Mouse (Mus musculus): ENCODE measurements around the gene Mbtps1.

Gene Mbtps1

GRCm38 (mm10) chr8:119557821-119558602 is 523 bp downstream of the Mbtps1 start:
- DNase-seq: no peak

DNA sequence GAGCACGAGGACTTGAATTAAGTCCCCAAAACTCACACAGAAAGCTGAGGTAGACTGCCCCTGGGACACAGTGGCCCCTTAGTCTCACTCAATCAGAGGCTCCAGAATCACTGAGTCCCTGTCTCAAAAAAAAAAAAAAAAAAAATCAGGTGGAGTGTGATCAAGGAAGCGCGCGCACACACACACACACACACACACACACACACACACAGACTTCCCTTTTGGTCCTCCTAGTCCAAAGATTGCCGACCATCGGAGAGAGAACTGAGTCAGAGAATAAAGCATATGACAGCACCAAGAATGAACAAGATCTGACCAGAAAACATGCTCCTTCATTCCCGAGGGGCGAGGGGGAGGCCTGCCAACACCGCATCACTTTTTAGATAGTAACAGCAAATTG is 1.4 kb downstream of the Mbtps1 start:
- DNase-seq: no peak

DNA sequence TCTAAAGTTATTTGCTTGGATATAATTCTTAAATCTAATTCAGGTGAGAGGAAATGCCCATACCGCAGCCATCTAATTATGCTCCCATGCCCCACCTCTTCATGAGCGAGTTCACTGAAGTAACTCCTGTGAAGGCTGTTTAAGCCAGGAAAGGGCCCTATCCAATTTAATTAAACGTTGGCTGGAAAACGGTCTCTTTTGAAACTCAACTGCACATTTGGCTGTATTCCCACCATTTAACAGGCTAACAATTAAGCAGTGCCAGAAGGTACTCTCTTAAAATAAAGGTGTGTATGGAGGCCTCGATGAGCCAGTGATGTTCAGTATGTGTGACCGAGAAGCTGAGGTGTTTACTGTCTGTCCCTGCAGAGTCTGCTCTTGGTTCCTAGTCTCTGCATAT is 2.7 kb downstream of the Mbtps1 start:
- DNase-seq: no peak

DNA sequence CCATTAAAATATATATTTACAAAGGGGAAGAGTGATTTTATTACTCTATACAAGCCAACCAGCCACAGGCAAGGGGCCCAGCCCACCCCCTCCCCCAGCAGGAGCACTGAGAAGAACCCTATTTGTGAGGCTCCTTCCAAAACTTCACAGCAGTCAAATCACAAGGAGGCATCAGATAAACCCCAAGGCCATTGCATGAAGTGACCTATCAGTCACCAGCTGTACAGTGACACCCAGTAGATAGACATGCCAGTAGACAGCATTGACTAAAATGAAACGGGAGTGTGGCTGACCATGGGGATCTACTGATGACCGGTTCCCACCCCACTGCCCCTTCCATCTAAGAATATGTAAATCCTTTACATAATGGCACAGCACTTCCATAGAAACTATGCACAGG is 5.6 kb downstream of the Mbtps1 start:
- DNase-seq: no peak

DNA sequence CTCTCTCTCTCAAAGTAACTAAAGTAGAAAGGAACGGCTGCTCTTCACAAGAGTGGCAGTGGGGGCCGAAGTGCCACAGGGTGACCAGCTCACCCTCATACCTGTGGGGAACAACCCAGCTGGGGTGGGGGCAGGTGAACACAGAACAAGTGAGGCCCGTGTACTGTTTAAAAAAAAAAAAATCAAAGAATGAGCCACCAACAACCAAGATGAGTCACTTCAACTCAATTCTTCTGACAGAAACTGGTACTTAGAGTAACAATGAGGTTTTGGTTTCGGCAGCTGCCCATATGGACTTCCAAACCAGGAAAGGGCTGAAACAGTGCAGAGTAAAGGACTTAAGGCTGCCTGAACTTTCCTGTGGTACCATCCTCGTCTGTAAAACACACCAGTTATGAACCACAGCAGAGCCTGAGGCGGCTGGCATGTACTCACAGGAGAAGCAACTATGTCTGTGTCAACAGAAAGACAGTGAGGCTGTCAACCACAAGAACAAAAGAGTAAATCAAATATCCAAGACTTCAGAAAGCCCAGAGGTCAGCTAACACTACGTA is 9.9 kb downstream of the Mbtps1 start:
- no peak for DNase-seq

DNA sequence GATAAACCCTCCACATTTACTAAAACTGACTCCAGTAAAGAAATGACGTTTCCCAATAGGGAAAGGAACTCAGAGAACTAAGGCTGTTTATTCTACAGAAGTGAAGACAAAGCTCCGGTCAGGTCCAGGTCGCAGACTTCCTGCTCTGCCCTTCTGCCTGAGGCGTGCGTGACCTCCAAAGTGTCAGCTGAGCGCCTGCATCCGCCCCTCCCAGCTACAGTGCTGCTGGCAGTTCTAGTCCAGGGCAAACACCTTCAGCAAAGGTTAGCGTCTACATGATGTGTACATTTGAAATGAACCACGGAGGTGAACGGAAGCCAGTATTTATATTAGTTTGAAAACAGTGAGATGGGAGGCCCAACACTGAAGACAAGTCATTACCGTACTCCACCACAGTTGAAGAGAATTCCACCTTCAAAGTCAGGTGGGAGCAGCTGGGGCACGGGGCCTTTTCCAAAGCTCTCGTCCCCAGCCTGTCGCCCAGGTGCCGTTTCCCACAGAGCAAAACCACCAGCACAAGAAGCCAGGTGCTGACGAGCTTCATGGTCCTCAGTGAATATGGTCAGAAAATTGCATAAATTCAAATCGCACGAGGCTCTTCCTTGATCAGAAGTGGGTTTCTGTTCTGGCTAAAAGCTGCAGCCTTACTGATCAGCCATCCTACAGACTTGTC is 11.4 kb downstream of the Mbtps1 start:
- peak; percentile 30 for DNase-seq

DNA sequence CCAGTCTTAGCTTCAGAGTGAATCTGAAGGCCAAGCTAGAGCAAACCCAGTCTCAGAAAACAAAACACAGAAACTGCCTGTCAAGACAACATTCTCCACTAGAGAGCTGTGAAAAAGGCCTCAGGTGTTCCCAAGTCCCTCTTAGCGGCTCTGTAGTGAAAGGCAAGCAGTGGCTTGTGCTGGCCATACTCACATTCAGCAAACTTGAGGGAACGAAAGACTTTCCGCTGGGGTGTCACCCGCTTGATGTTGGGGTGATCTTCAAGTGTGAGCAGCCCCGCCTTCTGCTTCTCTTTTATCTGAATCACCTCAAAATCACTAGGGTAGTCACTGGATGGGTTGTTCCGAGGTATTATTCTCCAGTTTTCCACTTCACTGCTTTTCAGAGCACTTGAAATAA is 12.7 kb downstream of the Mbtps1 start:
- no peak for DNase-seq

DNA sequence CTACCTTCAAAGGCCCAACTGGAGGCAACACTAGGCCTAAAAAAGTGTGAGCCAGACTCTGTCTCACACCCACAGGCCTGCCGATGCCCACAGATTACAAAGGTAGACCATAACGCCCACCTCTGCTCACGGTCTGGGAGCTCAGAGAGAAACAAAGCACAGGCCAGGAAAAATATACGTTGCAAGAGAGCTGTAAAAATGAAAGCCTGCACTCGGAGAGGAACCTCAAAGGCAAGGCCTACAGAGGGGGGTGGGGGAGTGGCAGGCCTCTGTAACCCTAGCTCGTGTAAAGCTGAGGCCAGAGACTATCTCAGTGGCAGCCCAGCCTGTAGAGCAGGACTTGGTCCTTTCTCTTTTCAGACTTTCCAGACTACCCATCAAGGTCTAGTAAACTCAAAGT is 13.4 kb downstream of the Mbtps1 start:
- DNase-seq: no peak

- no peak for DNase-seq
Observed at GRCm38 (mm10) chr8:119544606-119545005, 13.9 kb downstream of the Mbtps1 start.

GRCm38 (mm10) chr8:119531973-119532372 is 26.6 kb downstream of the Mbtps1 start:
- no peak for DNase-seq

- DNase-seq: no peak
Observed at GRCm38 (mm10) chr8:119531397-119531796, 27.1 kb downstream of the Mbtps1 start.

DNA sequence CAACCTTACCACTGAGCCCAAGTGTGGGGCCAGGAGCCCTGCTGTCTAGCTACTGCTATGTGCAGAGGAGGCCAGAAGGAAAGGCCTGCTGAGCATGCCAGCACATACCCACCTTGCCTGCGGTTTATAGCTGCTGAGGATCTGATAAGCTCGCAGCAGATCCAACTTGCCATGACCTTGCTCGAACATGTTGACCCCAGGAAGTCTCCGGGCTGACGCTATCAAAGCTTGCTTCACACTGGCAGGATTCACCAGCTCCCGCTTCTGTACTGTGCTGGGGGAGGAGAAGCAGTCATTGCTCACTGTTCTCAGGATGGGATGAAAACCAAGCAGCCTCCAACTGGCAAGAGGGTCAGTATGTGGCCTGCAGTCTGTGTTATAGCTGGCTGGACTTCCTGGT is 27.6 kb downstream of the Mbtps1 start:
- no peak for DNase-seq

GRCm38 (mm10) chr8:119528762-119529161 is 29.8 kb downstream of the Mbtps1 start:
- no peak for DNase-seq

- DNase-seq: no peak
Observed at GRCm38 (mm10) chr8:119520102-119520501, 38.4 kb downstream of the Mbtps1 start.

DNA sequence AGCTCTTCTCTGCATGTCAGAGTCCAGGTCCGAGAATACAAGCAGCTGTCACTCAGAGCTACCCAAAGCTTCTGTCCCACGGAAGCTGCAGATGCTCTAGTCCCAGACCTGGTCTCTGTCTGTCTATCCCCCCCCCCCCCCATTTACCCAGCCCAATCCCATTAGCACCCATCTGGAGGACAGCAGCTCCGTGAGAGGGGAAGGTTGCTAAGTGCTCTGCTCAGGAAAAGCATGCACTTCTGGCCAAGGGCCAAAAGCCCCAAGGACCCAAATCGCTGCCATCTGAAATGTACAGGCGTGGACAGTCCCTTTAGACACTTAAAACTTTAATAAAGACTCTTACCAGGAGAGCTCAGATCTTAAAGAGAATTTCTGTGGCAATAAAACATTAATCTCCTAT is 41.9 kb downstream of the Mbtps1 start:
- no peak for DNase-seq

GRCm38 (mm10) chr8:119515767-119516166 is 42.8 kb downstream of the Mbtps1 start:
- no peak for DNase-seq

DNA sequence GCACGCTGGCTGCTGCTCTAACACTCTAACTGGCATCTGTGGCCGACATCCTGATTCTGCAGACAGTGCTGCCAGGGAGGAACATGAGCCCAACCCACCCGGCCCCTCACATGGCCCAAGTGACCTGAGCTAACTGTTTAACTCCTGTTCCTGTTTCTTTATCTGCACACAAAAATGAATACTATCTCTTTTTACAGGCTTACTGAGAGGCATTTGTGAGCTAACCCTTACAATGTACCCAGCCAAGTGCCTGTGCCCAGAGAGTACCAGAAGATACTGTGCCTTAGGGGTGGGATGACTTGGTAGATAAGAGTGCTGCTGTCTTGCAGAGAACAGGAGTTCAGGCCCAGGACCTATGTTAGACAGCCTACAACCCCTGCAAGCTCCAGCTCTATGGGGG is 43.6 kb downstream of the Mbtps1 start:
- no peak for DNase-seq

- no peak for DNase-seq
Observed at GRCm38 (mm10) chr8:119513405-119513804, 45.1 kb downstream of the Mbtps1 start.

DNA sequence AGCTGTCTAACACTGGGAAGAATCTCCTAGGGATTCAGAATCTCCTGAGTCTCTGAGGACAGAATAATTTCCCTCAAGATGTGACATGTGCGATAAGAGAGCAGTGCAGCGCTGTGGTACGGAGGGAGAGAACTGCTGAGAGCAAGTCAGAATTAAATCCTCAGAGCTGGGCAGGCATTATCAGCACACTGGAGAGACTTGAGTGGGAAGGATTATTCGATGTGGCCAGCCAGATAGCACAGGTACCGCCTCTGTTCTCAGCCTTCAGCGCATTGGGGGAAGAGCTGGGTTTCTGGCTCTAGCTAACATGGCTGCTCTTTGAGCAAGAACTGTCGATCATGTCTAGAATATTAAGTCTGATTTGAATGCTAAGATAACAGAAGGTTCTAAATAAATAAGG is 46.8 kb downstream of the Mbtps1 start:
- DNase-seq: no peak

- DNase-seq: no peak
Observed at GRCm38 (mm10) chr8:119510471-119510870, 48.1 kb downstream of the Mbtps1 start.

GRCm38 (mm10) chr8:119506106-119506505 is 52.4 kb downstream of the Mbtps1 start:
- no peak for DNase-seq

- DNase-seq: no peak
Observed at GRCm38 (mm10) chr8:119505488-119505887, 53.0 kb downstream of the Mbtps1 start.

GRCm38 (mm10) chr8:119503191-119503767 is 55.3 kb downstream of the Mbtps1 start:
- no peak for DNase-seq

GRCm38 (mm10) chr8:119502111-119502510 is 56.4 kb downstream of the Mbtps1 start:
- DNase-seq: no peak
